Mouse (Mus musculus) limb, embryonic 14.5 days (tissue): Measurements from ENCODE around the gene Tmed9. TPM values are rescaled to one million over a fixed set of nuclear protein-coding genes. Genes with fewer than 3 reads are reported as not detected.

ENCODE experiments used
- ATAC-seq: fragments of 200-750 bp; cut with Nextera tagmentation; 2 replicates; pipeline ENCODE4 v1.8.0; 2017; ENCODE audit warnings: low read depth, moderate number of reproducible peaks, moderate TSS enrichment; ENCODE audit not compliant: low FRiP score
- DNase-seq: peaks from one replicate; pipeline ENCODE4 v3.0.0-alpha.2; 2015; ENCODE audit warnings: low spot score
- H3K27ac ChIP-seq: fragments of 300-500 bp; sonication (generic); replicated peaks from 2 replicates; pipeline ENCODE4 v1.5.1; 2014; ENCODE audit warnings: low read depth, mild to moderate bottlenecking, low read length, moderate library complexity, mixed read lengths
- H3K27me3 ChIP-seq: fragments of 300-500 bp; sonication (generic); 2 replicates; pipeline ENCODE4 v1.6.1; 2014; ENCODE audit warnings: low read length, mixed read lengths; ENCODE audit not compliant: control insufficient read depth, insufficient read depth
- H3K36me3 ChIP-seq: fragments of 300-500 bp; sonication (generic); 2 replicates; pipeline ENCODE4 v1.6.1; 2014; ENCODE audit warnings: mild to moderate bottlenecking, low read length, moderate library complexity, mixed read lengths; ENCODE audit not compliant: control insufficient read depth, insufficient read depth
- H3K4me1 ChIP-seq: fragments of 300-500 bp; sonication (generic); 2 replicates; pipeline ENCODE4 v1.6.1; 2014; ENCODE audit warnings: antibody characterized with exemption, low read length, mixed read lengths; ENCODE audit not compliant: control insufficient read depth, insufficient read depth
- H3K4me2 ChIP-seq: fragments of 300-500 bp; sonication (generic); replicated peaks from 2 replicates; pipeline ENCODE4 v1.6.1; 2014; ENCODE audit warnings: low read depth, mild to moderate bottlenecking, low read length, moderate library complexity; ENCODE audit not compliant: severe bottlenecking
- H3K4me3 ChIP-seq: fragments of 300-500 bp; sonication (generic); replicated peaks from 2 replicates; pipeline ENCODE4 v1.5.1; 2014; ENCODE audit warnings: low read length
- H3K9ac ChIP-seq: fragments of 300-500 bp; sonication (generic); 2 replicates; pipeline ENCODE4 v1.6.1; 2014; ENCODE audit warnings: mild to moderate bottlenecking, low read depth, low read length, moderate library complexity; ENCODE audit not compliant: severe bottlenecking
- H3K9me3 ChIP-seq: fragments of 300-500 bp; sonication (generic); 2 replicates; pipeline ENCODE4 v1.6.1; 2016; ENCODE audit warnings: low read length; ENCODE audit not compliant: control insufficient read depth
- POLR2A ChIP-seq: fragments of 200-500 bp; IDR thresholded peaks from 2 replicates; pipeline ENCODE4 v1.8.0; 2012; ENCODE audit warnings: inconsistent platforms, mild to moderate bottlenecking, moderate library complexity, borderline replicate concordance; ENCODE audit not compliant: insufficient read depth, insufficient read length; ENCODE audit errors: extremely low read depth
- WGBS: fragments of 180-500 bp; shearing (Covaris S2); extraction: QIAGEN DNeasy Blood & Tissue Kit; methylation state at CpG from one replicate; pipeline ENCODE4 v1.1.7; 2014; 5-methylcytosine and 5-hydroxymethylcytosine counted together
- polyA plus RNA-seq, 2 experiments: library from polyadenylated mRNA; depleted of rRNA in 1 of 2; stranded (reverse) in 1 of 2; unstranded in 1 of 2; fragments of >200 nt; fragmentation: Nextera tagmentation in 1 of 2; extraction: Ambion mirVana in 1 of 2; gene quantifications; 2 replicates each; pipeline versions ENCODE4 v1.2.1 to v1.2.3; 2012 to 2014

Gene Tmed9
- polyA plus RNA-seq, 2 experiments: 78.6 to 228 TPM

GRCm38 (mm10) chr13:55596802-55597201, 23.3 kb downstream of the Tmed9 start:
- Histone ChIP-seq H3K9me3 (no peaks in the 10 kb centered on the region), H3K27ac (no peak overlapping the region), H3K4me3 (no peak overlapping the region), H3K4me2 (no peak overlapping the region), H3K27me3 (no peaks in the 10 kb centered on the region), H3K36me3 (peaks cover 39% of the 10 kb centered on the region), H3K9ac (no peak overlapping the region), H3K4me1 (peaks cover 19% of the 10 kb centered on the region)
- no peak for ATAC-seq
- no peak for DNase-seq
- no peak for TF ChIP-seq POLR2A
- WGBS: 93% methylated on average over 12 of the region's 12 CpGs

- Histone ChIP-seq H3K9me3 (no peaks in the 10 kb centered on the region), H3K9ac (peak within 1 kb of the TSS; percentile 77), H3K27ac (no peak within 1 kb of the TSS), H3K4me1 (0 out of 2 replicates have a peak, but pooled peaks cover 8% of the 10 kb centered on the region), H3K4me3 (peak within 1 kb of the TSS; percentile 75), H3K27me3 (no peaks in the 10 kb centered on the region), H3K36me3 (peaks cover 44% of the 10 kb centered on the region), H3K4me2 (peak within 1 kb of the TSS; percentile 48)
- DNase-seq (peak; percentile 67), ATAC-seq (peak; percentile 87)
- WGBS: 9% methylated on average over 51 of the region's 51 CpGs
- TF ChIP-seq POLR2A: 0 out of 2 replicates have a peak, but pooled peaks have one; percentile 29
Observed at GRCm38 (mm10) chr13:55599566-55600540, 26.3 kb downstream of the Tmed9 start, which contains the start of gene B4galt7. Gene B4galt7, plus strand, starts transcription at chr13:55599896.

GRCm38 (mm10) chr13:55600657-55601056, 27.1 kb downstream of the Tmed9 start:
- ATAC-seq: no peak
- 17% methylated on average over 9 of the region's 9 CpGs for WGBS
- Histone ChIP-seq H3K4me2 (peak overlapping the region; percentile 48), H3K9me3 (no peaks in the 10 kb centered on the region), H3K4me3 (peak overlapping the region; percentile 75), H3K27ac (no peak overlapping the region), H3K4me1 (0 out of 2 replicates have a peak, but pooled peaks cover 8% of the 10 kb centered on the region), H3K36me3 (peaks cover 39% of the 10 kb centered on the region), H3K9ac (peak overlapping the region; percentile 77), H3K27me3 (no peaks in the 10 kb centered on the region)
- DNase-seq: no peak
- no peak for TF ChIP-seq POLR2A

GRCm38 (mm10) chr13:55601611-55602010, 28.1 kb downstream of the Tmed9 start:
- Histone ChIP-seq H3K9ac (no peak overlapping the region), H3K9me3 (no peaks in the 10 kb centered on the region), H3K36me3 (peaks cover 36% of the 10 kb centered on the region), H3K27me3 (no peaks in the 10 kb centered on the region), H3K4me3 (no peak overlapping the region), H3K4me2 (no peak overlapping the region), H3K27ac (no peak overlapping the region), H3K4me1 (0 out of 2 replicates have a peak, but pooled peaks cover 8% of the 10 kb centered on the region)
- DNase-seq (peak; percentile 90), ATAC-seq (no peak)
- no peak for TF ChIP-seq POLR2A
- 9% methylated on average over 3 of the region's 3 CpGs for WGBS

GRCm38 (mm10) chr13:55604606-55605005, 31.1 kb downstream of the Tmed9 start:
- Histone ChIP-seq H3K4me2 (no peak overlapping the region), H3K36me3 (peaks cover 49% of the 10 kb centered on the region), H3K9ac (no peak overlapping the region), H3K9me3 (no peaks in the 10 kb centered on the region), H3K27ac (no peak overlapping the region), H3K4me3 (no peak overlapping the region), H3K4me1 (0 out of 2 replicates have a peak, but pooled peaks cover 8% of the 10 kb centered on the region), H3K27me3 (no peaks in the 10 kb centered on the region)
- DNase-seq (no peak), ATAC-seq (no peak)
- WGBS: 88% methylated on average over 2 of the region's 3 CpGs
- no peak for TF ChIP-seq POLR2A
